Mouse (Mus musculus) liver, adult 2 months (tissue): Measurements from ENCODE around the gene Ppfia3.

Source experiments
- CTCF ChIP-seq: fragments of 200-500 bp; IDR thresholded peaks from 2 replicates; pipeline ENCODE4 v1.5.1; 2011; ENCODE audit warnings: low read depth, low read length, control low read depth
- POLR2A ChIP-seq: fragments of 200-500 bp; IDR thresholded peaks from 2 replicates; pipeline ENCODE4 v1.6.1; 2011; ENCODE audit warnings: low read length, control low read depth; ENCODE audit not compliant: insufficient read depth; ENCODE audit errors: extremely low read depth

- TF ChIP-seq CTCF (no peak), POLR2A (no peak)
Observed at GRCm38 (mm10) chr7:45360404-45361125, 6.3 kb downstream of the Ppfia3 start.
